Mouse (Mus musculus): ENCODE results near the gene Sec24c.
"Not testable (repeated sequence)": the region's sequence is repeated elsewhere in the genome, so short reads cannot be mapped to it uniquely, and the experiment has no call there.

Gene Sec24c

GRCm38 (mm10) chr14:20700362-20700761 is 26.3 kb downstream of the Sec24c start:
- DNase-seq: no peak

GRCm38 (mm10) chr14:20701554-20701953 is 27.4 kb downstream of the Sec24c start:
- DNase-seq: no peak

- no peak for DNase-seq
These were observed 28.1 kb downstream of the Sec24c start for GRCm38 (mm10) chr14:20702096-20702740.

GRCm38 (mm10) chr14:20702741-20703381 is 28.8 kb downstream of the Sec24c start, which contains the start of gene Chchd1:
Chchd1 (plus strand) TSS chr14:20703006.
- DNase-seq: peak; percentile 89 to 90

- DNase-seq: not testable (repeated sequence)
These were observed 29.4 kb downstream of the Sec24c start for GRCm38 (mm10) chr14:20703461-20703860.

GRCm38 (mm10) chr14:20707201-20708190 is 33.4 kb downstream of the Sec24c start, which contains the start of gene Zswim8:
Zswim8 (plus strand) TSS chr14:20707552.
- peak; percentile 91 for DNase-seq

GRCm38 (mm10) chr14:20708239-20708638 is 34.1 kb downstream of the Sec24c start:
- no peak for DNase-seq

GRCm38 (mm10) chr14:20713832-20714231 is 39.7 kb downstream of the Sec24c start:
- no peak for DNase-seq

- DNase-seq: no peak
These were observed 44.3 kb downstream of the Sec24c start for GRCm38 (mm10) chr14:20718443-20718842.

GRCm38 (mm10) chr14:20719767-20720166 is 45.7 kb downstream of the Sec24c start:
- DNase-seq: no peak

GRCm38 (mm10) chr14:20721371-20721770 is 47.3 kb downstream of the Sec24c start:
- no peak for DNase-seq

- DNase-seq: no peak
These were observed 48.9 kb downstream of the Sec24c start for GRCm38 (mm10) chr14:20723006-20723405.

GRCm38 (mm10) chr14:20724043-20724442 is 49.9 kb downstream of the Sec24c start:
- peak; percentile 73 to 75 for DNase-seq

GRCm38 (mm10) chr14:20725660-20726339 is 51.7 kb downstream of the Sec24c start:
- DNase-seq: no peak

- no peak for DNase-seq
These were observed 55.8 kb downstream of the Sec24c start for GRCm38 (mm10) chr14:20729871-20730270.

- no peak for DNase-seq
These were observed 56.9 kb downstream of the Sec24c start for GRCm38 (mm10) chr14:20730853-20731602.

GRCm38 (mm10) chr14:20733041-20733951 is 59.2 kb downstream of the Sec24c start:
- DNase-seq: no peak

- DNase-seq: peak; percentile 83 to 88
These were observed 60.1 kb downstream of the Sec24c start, which contains the start of gene Ndst2 for GRCm38 (mm10) chr14:20733952-20734774. Ndst2 (minus strand) TSS chr14:20734562.

- DNase-seq: no peak
These were observed 60.9 kb downstream of the Sec24c start for GRCm38 (mm10) chr14:20735052-20735451.

Measured in cerebellum, postnatal 36 days (tissue).